Mouse (Mus musculus) neural tube, embryonic 12.5 days (tissue): ENCODE measurements at regions not wholly inside any gene's neighbourhood (a gene's known extent, or its start where the extent isn't known, plus 50 kb on each side); places are given as distances from the start of the nearest gene placed in this dataset.

Experiments used
- ATAC-seq: fragments of 200-750 bp; cut with Nextera tagmentation; 2 replicates; pipeline ENCODE4 v1.8.0; 2017; ENCODE audit warnings: low read depth, mild to moderate bottlenecking, moderate TSS enrichment, moderate library complexity; ENCODE audit not compliant: low FRiP score
- H3K27ac ChIP-seq: fragments of 300-500 bp; sonication (generic); 2 replicates; pipeline ENCODE4 v1.5.1; 2016
- H3K27me3 ChIP-seq: fragments of 300-500 bp; sonication (generic); replicated peaks from 2 replicates; pipeline ENCODE4 v1.6.1; 2016; ENCODE audit warnings: mild to moderate bottlenecking
- H3K36me3 ChIP-seq: fragments of 300-500 bp; sonication (generic); 2 replicates; pipeline ENCODE4 v1.6.1; 2016; ENCODE audit warnings: mild to moderate bottlenecking
- H3K4me1 ChIP-seq: fragments of 300-500 bp; sonication (generic); 2 replicates; pipeline ENCODE4 v1.6.1; 2016
- H3K4me2 ChIP-seq: fragments of 300-500 bp; sonication (generic); replicated peaks from 2 replicates; pipeline ENCODE4 v1.6.1; 2016; ENCODE audit warnings: mild to moderate bottlenecking
- H3K4me3 ChIP-seq: fragments of 300-500 bp; sonication (generic); 2 replicates; pipeline ENCODE4 v1.5.1; 2016
- H3K9ac ChIP-seq: fragments of 300-500 bp; sonication (generic); 2 replicates; pipeline ENCODE4 v1.6.1; 2016; ENCODE audit warnings: mild to moderate bottlenecking
- H3K9me3 ChIP-seq: fragments of 300-500 bp; sonication (generic); 2 replicates; pipeline ENCODE4 v1.6.1; 2016; ENCODE audit warnings: mild to moderate bottlenecking
- WGBS: fragments of 180-500 bp; shearing (Covaris S2); methylation state at CpG from one replicate; pipeline ENCODE4 v1.1.7; 2016; 5-methylcytosine and 5-hydroxymethylcytosine counted together

GRCm38 (mm10) chr14:87901784-87902183, 485.3 kb downstream of the Tdrd3 start:
- H3K27me3 ChIP-seq: no peaks in the 10 kb centered on the region
- no peak overlapping the region for H3K27ac ChIP-seq
- H3K9ac ChIP-seq: no peak overlapping the region
- H3K4me3 ChIP-seq: no peak overlapping the region
- H3K4me1 ChIP-seq: no peaks in the 10 kb centered on the region
- no peaks in the 10 kb centered on the region for H3K9me3 ChIP-seq
- WGBS: 78% methylated on average over 3 of the region's 3 CpGs
- no peak for ATAC-seq
- H3K4me2 ChIP-seq: no peak overlapping the region
- H3K36me3 ChIP-seq: no peaks in the 10 kb centered on the region

GRCm38 (mm10) chr14:87902416-87902815, 486.0 kb downstream of the Tdrd3 start:
- 86% methylated on average over 7 of the region's 7 CpGs for WGBS
- Histone ChIP-seq H3K27ac (no peak overlapping the region), H3K27me3 (no peaks in the 10 kb centered on the region), H3K4me2 (no peak overlapping the region), H3K4me1 (no peaks in the 10 kb centered on the region), H3K36me3 (no peaks in the 10 kb centered on the region), H3K9me3 (no peaks in the 10 kb centered on the region), H3K9ac (no peak overlapping the region), H3K4me3 (no peak overlapping the region)
- ATAC-seq: no peak
